Mouse (Mus musculus): Measurements from ENCODE around the gene Rtkn2. TPM values are rescaled to one million over a fixed set of nuclear protein-coding genes. Genes with fewer than 3 reads are reported as not detected.

Gene Rtkn2
- polyA plus RNA-seq, 1 experiment, result 9.5 TPM

- Histone ChIP-seq H3K4me3 (ENCODE audit: insufficient read depth, poor library complexity, severe bottlenecking) (no peak overlapping the region), H3ac (ENCODE audit: control insufficient read depth, insufficient read length, low read depth) (no peak overlapping the region)
- TF ChIP-seq MYOD1 (IDR thresholded peaks at IDR 0.05; ENCODE audit: control insufficient read depth, insufficient read length, low read depth) (no peak), CEBPB (IDR thresholded peaks at IDR 0.05; ENCODE audit: low read depth) (no peak), MYOG (IDR thresholded peaks at IDR 0.05; ENCODE audit: control insufficient read depth, extremely low read depth, insufficient read length) (no peak), USF1 (IDR thresholded peaks at IDR 0.05; ENCODE audit: low read depth) (no peak), CTCF (IDR thresholded peaks at IDR 0.05; ENCODE audit: control insufficient read depth, insufficient read depth, insufficient read length) (no peak), FOSL1 (IDR thresholded peaks at IDR 0.05; ENCODE audit: insufficient read depth, low read length, poor library complexity, severe bottlenecking) (no peak), MAX (IDR thresholded peaks at IDR 0.05) (no peak)
These were observed 8.1 kb upstream of the Rtkn2 start for GRCm38 (mm10) chr10:67971166-67971796.

GRCm38 (mm10) chr10:67977271-67977670 is 2.1 kb upstream of the Rtkn2 start:
- TF ChIP-seq MAX (IDR thresholded peaks at IDR 0.05) (no peak), FOSL1 (IDR thresholded peaks at IDR 0.05; ENCODE audit: insufficient read depth, low read length, poor library complexity, severe bottlenecking) (no peak), MYOG (IDR thresholded peaks at IDR 0.05; ENCODE audit: control insufficient read depth, extremely low read depth, insufficient read length) (no peak), MYOD1 (IDR thresholded peaks at IDR 0.05; ENCODE audit: control insufficient read depth, insufficient read length, low read depth) (no peak), CTCF (IDR thresholded peaks at IDR 0.05; ENCODE audit: control insufficient read depth, insufficient read depth, insufficient read length) (no peak), USF1 (IDR thresholded peaks at IDR 0.05; ENCODE audit: low read depth) (no peak), CEBPB (IDR thresholded peaks at IDR 0.05; ENCODE audit: low read depth) (no peak)
- Histone ChIP-seq H3K79me3 (ENCODE audit: low read depth) (peaks cover 2% of the 10 kb centered on the region), H3K27me3 (ENCODE audit: control insufficient read depth, insufficient read depth, insufficient read length) (no peaks in the 10 kb centered on the region), H3K4me3 (ENCODE audit: insufficient read depth, poor library complexity, severe bottlenecking) (no peak overlapping the region), H3K36me3 (ENCODE audit: control insufficient read depth, insufficient read depth) (no peaks in the 10 kb centered on the region), H3ac (ENCODE audit: control insufficient read depth, insufficient read length, low read depth) (no peak overlapping the region), H3K79me2 (ENCODE audit: control insufficient read depth, insufficient read depth) (peaks cover 24% of the 10 kb centered on the region)

More at GRCm38 (mm10) chr10:67971166-67971796, 8.1 kb upstream of the Rtkn2 start:
- no peaks in the 10 kb centered on the region for H3K79me2 ChIP-seq (ENCODE audit: control insufficient read depth, insufficient read depth)
- no peaks in the 10 kb centered on the region for H3K36me3 ChIP-seq (ENCODE audit: control insufficient read depth, insufficient read depth)
- H3K27me3 ChIP-seq (ENCODE audit: control insufficient read depth, insufficient read depth, insufficient read length), result no peaks in the 10 kb centered on the region
- no peaks in the 10 kb centered on the region for H3K79me3 ChIP-seq (ENCODE audit: low read depth)

GRCm38 (mm10) chr10:67983776-67984175 is 4.4 kb downstream of the Rtkn2 start:
- Histone ChIP-seq H3ac (ENCODE audit: control insufficient read depth, insufficient read length, low read depth) (peak overlapping the region; percentile 12), H3K79me3 (ENCODE audit: low read depth) (peaks cover 5% of the 10 kb centered on the region), H3K79me2 (ENCODE audit: control insufficient read depth, insufficient read depth) (peaks cover 52% of the 10 kb centered on the region), H3K4me3 (ENCODE audit: insufficient read depth, poor library complexity, severe bottlenecking) (no peak overlapping the region), H3K27me3 (ENCODE audit: control insufficient read depth, insufficient read depth, insufficient read length) (no peaks in the 10 kb centered on the region), H3K36me3 (ENCODE audit: control insufficient read depth, insufficient read depth) (peaks cover 6% of the 10 kb centered on the region)
- no peak for TF ChIP-seq CEBPB (IDR thresholded peaks at IDR 0.05; ENCODE audit: low read depth)
- TF ChIP-seq MAX (IDR thresholded peaks at IDR 0.05), result peak; percentile 88

GRCm38 (mm10) chr10:67984271-67984943 is 5.0 kb downstream of the Rtkn2 start:
- peaks cover 52% of the 10 kb centered on the region for H3K79me2 ChIP-seq (ENCODE audit: control insufficient read depth, insufficient read depth)
- H3K4me3 ChIP-seq (ENCODE audit: insufficient read depth, poor library complexity, severe bottlenecking), result no peak overlapping the region
- H3K27me3 ChIP-seq (ENCODE audit: control insufficient read depth, insufficient read depth, insufficient read length), result no peaks in the 10 kb centered on the region
- peaks cover 5% of the 10 kb centered on the region for H3K79me3 ChIP-seq (ENCODE audit: low read depth)
- peak overlapping the region; percentile 12 for H3ac ChIP-seq (ENCODE audit: control insufficient read depth, insufficient read length, low read depth)
- H3K36me3 ChIP-seq (ENCODE audit: control insufficient read depth, insufficient read depth), result peaks cover 6% of the 10 kb centered on the region
- TF ChIP-seq FOSL1 (IDR thresholded peaks at IDR 0.05; ENCODE audit: insufficient read depth, low read length, poor library complexity, severe bottlenecking) (peak; percentile 58), MYOG (IDR thresholded peaks at IDR 0.05; ENCODE audit: control insufficient read depth, extremely low read depth, insufficient read length) (no peak), USF1 (IDR thresholded peaks at IDR 0.05; ENCODE audit: low read depth) (no peak), MAX (IDR thresholded peaks at IDR 0.05) (no peak), CEBPB (IDR thresholded peaks at IDR 0.05; ENCODE audit: low read depth) (peak; percentile 82)

- Histone ChIP-seq H3ac (ENCODE audit: control insufficient read depth, insufficient read length, low read depth) (no peak overlapping the region), H3K27me3 (ENCODE audit: control insufficient read depth, insufficient read depth, insufficient read length) (no peaks in the 10 kb centered on the region), H3K79me3 (ENCODE audit: low read depth) (peaks cover 5% of the 10 kb centered on the region), H3K36me3 (ENCODE audit: control insufficient read depth, insufficient read depth) (peaks cover 6% of the 10 kb centered on the region), H3K79me2 (ENCODE audit: control insufficient read depth, insufficient read depth) (peaks cover 48% of the 10 kb centered on the region), H3K4me3 (ENCODE audit: insufficient read depth, poor library complexity, severe bottlenecking) (no peak overlapping the region)
- TF ChIP-seq MYOG (IDR thresholded peaks at IDR 0.05; ENCODE audit: control insufficient read depth, extremely low read depth, insufficient read length) (no peak), FOSL1 (IDR thresholded peaks at IDR 0.05; ENCODE audit: insufficient read depth, low read length, poor library complexity, severe bottlenecking) (no peak), USF1 (IDR thresholded peaks at IDR 0.05; ENCODE audit: low read depth) (no peak), CEBPB (IDR thresholded peaks at IDR 0.05; ENCODE audit: low read depth) (no peak), MYOD1 (IDR thresholded peaks at IDR 0.05; ENCODE audit: control insufficient read depth, insufficient read length, low read depth) (no peak), CTCF (IDR thresholded peaks at IDR 0.05; ENCODE audit: control insufficient read depth, insufficient read depth, insufficient read length) (no peak), MAX (IDR thresholded peaks at IDR 0.05) (no peak)
These were observed 5.7 kb downstream of the Rtkn2 start for GRCm38 (mm10) chr10:67985100-67985499.

GRCm38 (mm10) chr10:67995356-67995755 is 16.0 kb downstream of the Rtkn2 start:
- H3K36me3 ChIP-seq (ENCODE audit: control insufficient read depth, insufficient read depth), result peaks cover 7% of the 10 kb centered on the region
- H3K27me3 ChIP-seq (ENCODE audit: control insufficient read depth, insufficient read depth, insufficient read length), result no peaks in the 10 kb centered on the region
- H3K4me3 ChIP-seq (ENCODE audit: insufficient read depth, poor library complexity, severe bottlenecking), result no peak overlapping the region
- H3K79me3 ChIP-seq (ENCODE audit: low read depth), result no peaks in the 10 kb centered on the region
- H3ac ChIP-seq (ENCODE audit: control insufficient read depth, insufficient read length, low read depth), result no peak overlapping the region
- TF ChIP-seq MYOD1 (IDR thresholded peaks at IDR 0.05; ENCODE audit: control insufficient read depth, insufficient read length, low read depth), result no peak
- TF ChIP-seq FOSL1 (IDR thresholded peaks at IDR 0.05; ENCODE audit: insufficient read depth, low read length, poor library complexity, severe bottlenecking), result no peak
- no peak for TF ChIP-seq USF1 (IDR thresholded peaks at IDR 0.05; ENCODE audit: low read depth)
- no peak for TF ChIP-seq MAX (IDR thresholded peaks at IDR 0.05)
- TF ChIP-seq MYOG (IDR thresholded peaks at IDR 0.05; ENCODE audit: control insufficient read depth, extremely low read depth, insufficient read length), result no peak
- TF ChIP-seq CTCF (IDR thresholded peaks at IDR 0.05; ENCODE audit: control insufficient read depth, insufficient read depth, insufficient read length), result no peak
- TF ChIP-seq CEBPB (IDR thresholded peaks at IDR 0.05; ENCODE audit: low read depth), result no peak
- H3K79me2 ChIP-seq (ENCODE audit: control insufficient read depth, insufficient read depth), result no peaks in the 10 kb centered on the region

Measured in C2C12 (cell line).